Mouse (Mus musculus) heart, postnatal 0 days (tissue): ENCODE measurements around the gene Vash1. TPM values are rescaled to one million over a fixed set of nuclear protein-coding genes. Genes with fewer than 3 reads are reported as not detected.

ENCODE experiments used
- ATAC-seq: fragments of 200-750 bp; cut with Nextera tagmentation; 2 replicates; pipeline ENCODE4 v1.8.0; 2017; ENCODE audit warnings: low read depth, moderate number of reproducible peaks, moderate library complexity; ENCODE audit not compliant: insufficient read depth
- DNase-seq: peaks from one replicate; pipeline ENCODE4 v3.0.0-alpha.2; 2016; ENCODE audit warnings: low spot score
- H3K27ac ChIP-seq: fragments of 300-500 bp; sonication (generic); 2 replicates; pipeline ENCODE4 v1.5.1; 2014; ENCODE audit warnings: low read depth, mild to moderate bottlenecking
- H3K27me3 ChIP-seq: fragments of 300-500 bp; sonication (generic); 2 replicates; pipeline ENCODE4 v1.6.1; 2014; ENCODE audit warnings: low read length, mixed read lengths; ENCODE audit not compliant: control insufficient read depth, insufficient read depth
- H3K36me3 ChIP-seq: fragments of 300-500 bp; sonication (generic); replicated peaks from 2 replicates; pipeline ENCODE4 v1.6.1; 2014; ENCODE audit warnings: low read length, mixed read lengths; ENCODE audit not compliant: control insufficient read depth, insufficient read depth
- H3K4me1 ChIP-seq: fragments of 300-500 bp; sonication (generic); 2 replicates; pipeline ENCODE4 v1.6.1; 2014; ENCODE audit warnings: antibody characterized with exemption; ENCODE audit not compliant: control insufficient read depth, insufficient read depth
- H3K4me2 ChIP-seq: fragments of 300-500 bp; sonication (generic); 2 replicates; pipeline ENCODE4 v1.6.1; 2014; ENCODE audit warnings: low read depth, mild to moderate bottlenecking, low read length, moderate library complexity
- H3K4me3 ChIP-seq: fragments of 300-500 bp; sonication (generic); 2 replicates; pipeline ENCODE4 v1.5.1; 2014; ENCODE audit warnings: low read depth, low read length
- H3K9ac ChIP-seq: fragments of 300-500 bp; sonication (generic); replicated peaks from 2 replicates; pipeline ENCODE4 v1.6.1; 2014; ENCODE audit warnings: low read depth, low read length, mixed read lengths
- H3K9me3 ChIP-seq: fragments of 300-500 bp; sonication (generic); replicated peaks from 2 replicates; pipeline ENCODE4 v1.6.1; 2016; ENCODE audit warnings: low read length; ENCODE audit not compliant: control insufficient read depth
- CTCF ChIP-seq: IDR thresholded peaks from 2 replicates; pipeline ENCODE4 v1.5.1; 2016; ENCODE audit warnings: antibody characterized with exemption, control low read depth, low read depth
- EP300 ChIP-seq: IDR thresholded peaks from 2 replicates; pipeline ENCODE4 v1.6.1; 2016; ENCODE audit warnings: antibody characterized with exemption, low read depth
- WGBS: fragments of 180-500 bp; shearing (Covaris S2); extraction: QIAGEN DNeasy Blood & Tissue Kit; methylation state at CpG from one replicate; pipeline ENCODE4 v1.1.7; 2014; 5-methylcytosine and 5-hydroxymethylcytosine counted together
- polyA plus RNA-seq: library from polyadenylated mRNA; unstranded; fragments of >200 nt; fragmentation: Nextera tagmentation; extraction: Ambion mirVana; gene quantifications from 2 replicates; pipeline ENCODE4 v1.2.1, GENCODE M21; 2015
- total RNA-seq: library from RNA; depleted of rRNA; stranded (reverse); fragments of >200 nt; gene quantifications from 2 replicates; pipeline ENCODE4 v1.2.3, GENCODE M21; 2014; ENCODE audit warnings: low replicate concordance

The Vash1 gene
- total and polyA plus RNA-seq, 2 experiments from 2014 or later = 8.9 to 35.0 TPM

DNA sequence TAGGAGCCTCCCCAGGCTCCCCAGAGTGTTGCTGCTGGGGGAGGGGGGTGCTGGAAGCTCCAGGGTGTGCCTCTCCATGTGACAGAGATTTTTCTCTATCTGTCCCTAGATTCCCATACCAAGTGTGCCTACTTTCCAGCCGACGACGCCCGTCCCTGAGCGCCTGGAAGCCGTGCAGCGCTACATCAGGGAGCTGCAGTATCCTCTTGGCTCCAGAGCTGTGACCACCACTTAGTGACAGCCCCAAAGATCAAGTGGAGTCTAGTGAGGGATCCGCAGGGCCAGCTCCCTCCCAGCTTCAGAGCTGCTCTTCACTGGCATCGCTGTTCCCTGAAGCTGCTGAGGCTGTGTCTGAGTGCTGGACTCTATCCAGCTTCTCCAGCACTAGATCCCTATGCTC, 6.8 kb downstream of the Vash1 start:
- TF ChIP-seq EP300 (no peak), CTCF (no peak)
- Histone ChIP-seq H3K9me3 (no peaks in the 10 kb centered on the region), H3K9ac (no peak overlapping the region), H3K27me3 (no peaks in the 10 kb centered on the region), H3K4me1 (peaks cover 21% of the 10 kb centered on the region), H3K4me2 (no peak overlapping the region), H3K4me3 (no peak overlapping the region), H3K36me3 (no peaks in the 10 kb centered on the region), H3K27ac (no peak overlapping the region)
- ATAC-seq (no peak), DNase-seq (no peak)
- WGBS = 46% methylated on average over 9 of the region's 9 CpGs

GRCm38 (mm10) chr12:86686551-86687330, 8.2 kb downstream of the Vash1 start:
- H3K27me3 ChIP-seq = no peaks in the 10 kb centered on the region
- no peak overlapping the region for H3K4me3 ChIP-seq
- no peak overlapping the region for H3K9ac ChIP-seq
- TF ChIP-seq EP300 (no peak), CTCF (no peak)
- no peaks in the 10 kb centered on the region for H3K9me3 ChIP-seq
- H3K4me2 ChIP-seq = no peak overlapping the region
- WGBS = 54% methylated on average over 12 of the region's 13 CpGs
- peak overlapping the region; percentile 87 for H3K27ac ChIP-seq
- DNase-seq (no peak), ATAC-seq (no peak)
- H3K4me1 ChIP-seq = peaks cover 14% of the 10 kb centered on the region
- peaks cover 2% of the 10 kb centered on the region; the same call in 1 of the 2 replicates for H3K36me3 ChIP-seq

DNA sequence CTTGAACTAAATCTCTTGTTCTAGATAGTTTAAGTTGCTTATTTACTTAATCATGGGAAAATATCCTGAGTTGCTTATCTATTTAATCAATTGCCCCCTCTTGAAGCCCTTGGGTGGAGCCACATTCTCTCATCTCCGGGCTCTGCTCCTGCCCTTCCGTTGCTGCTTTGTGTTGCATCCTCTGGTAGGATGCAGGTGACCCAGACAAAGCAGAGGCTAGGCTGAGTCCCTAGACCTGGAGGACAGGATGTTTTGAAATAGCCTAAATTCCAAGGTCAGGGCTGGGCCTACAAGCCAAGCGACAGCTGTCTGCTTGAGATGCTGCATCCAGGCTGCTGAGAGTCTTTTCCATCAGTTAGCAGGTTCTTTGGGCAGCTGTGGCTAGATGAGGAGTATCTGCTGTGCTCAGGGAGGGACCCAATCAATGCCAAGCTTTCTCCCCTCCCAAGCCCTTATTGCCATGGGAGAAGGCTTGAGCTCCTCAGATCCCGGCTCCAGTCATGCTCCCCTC, 9.0 kb downstream of the Vash1 start:
- WGBS = 65% methylated on average over 4 of the region's 4 CpGs
- TF ChIP-seq EP300 (no peak), CTCF (no peak)
- Histone ChIP-seq H3K9ac (0 out of 2 replicates have a peak overlapping the region, but pooled peaks have one; percentile 1), H3K4me3 (no peak overlapping the region), H3K4me1 (peaks cover 16% of the 10 kb centered on the region), H3K9me3 (no peaks in the 10 kb centered on the region), H3K4me2 (no peak overlapping the region), H3K36me3 (peaks cover 5% of the 10 kb centered on the region; the same call in 1 of the 2 replicates), H3K27ac (peak overlapping the region; percentile 87), H3K27me3 (no peaks in the 10 kb centered on the region)
- DNase-seq (no peak), ATAC-seq (peak; percentile 14)

- Histone ChIP-seq H3K27me3 (no peaks in the 10 kb centered on the region), H3K9ac (no peak overlapping the region), H3K4me2 (no peak overlapping the region), H3K9me3 (no peaks in the 10 kb centered on the region), H3K4me3 (no peak overlapping the region), H3K4me1 (peaks cover 21% of the 10 kb centered on the region), H3K27ac (peak overlapping the region; percentile 87), H3K36me3 (peaks cover 5% of the 10 kb centered on the region; the same call in 1 of the 2 replicates)
- TF ChIP-seq EP300 (peak; percentile 84; the same call in 1 of the 2 replicates), CTCF (no peak)
- ATAC-seq (peak; percentile 74), DNase-seq (peak; percentile 62)
- WGBS = 70% methylated on average over 4 of the region's 4 CpGs
Observed at GRCm38 (mm10) chr12:86687971-86688573, 9.6 kb downstream of the Vash1 start.

GRCm38 (mm10) chr12:86688917-86689316, 10.4 kb downstream of the Vash1 start:
- no peak overlapping the region for H3K4me2 ChIP-seq
- DNase-seq (no peak), ATAC-seq (no peak)
- H3K4me3 ChIP-seq = no peak overlapping the region
- no peaks in the 10 kb centered on the region for H3K9me3 ChIP-seq
- peaks cover 5% of the 10 kb centered on the region; the same call in 1 of the 2 replicates for H3K36me3 ChIP-seq
- WGBS = 95% methylated on average over 27 of the region's 27 CpGs
- H3K27me3 ChIP-seq = no peaks in the 10 kb centered on the region
- peak overlapping the region; percentile 87 for H3K27ac ChIP-seq
- TF ChIP-seq EP300 (no peak), CTCF (no peak)
- no peak overlapping the region for H3K9ac ChIP-seq
- peaks cover 21% of the 10 kb centered on the region for H3K4me1 ChIP-seq
